18 mouse cellular contexts compared by ENCODE assay signal in genomic region chr11:3471448-3471850, GRCm38 (mm10). TPM values are rescaled to one million over a fixed set of nuclear protein-coding genes. Genes with fewer than 3 reads are reported as not detected.
A peak's percentile ranks its signal among the peaks of the same experiment; 100 is the strongest.
DNase-seq lines count a peak whose midpoint lies in the region; ATAC-seq lines count a peak whose summit lies in the region.
"Had no signal": no experiment of that assay in that cellular context is flagged by ENCODE, and none has a peak within 500 bp of the region (broad histone marks: within the 10 kb centered on the region; RNA-seq: fewer than 3 reads in every experiment).

No protein-coding gene starts in this region.

- H3K4me2 ChIP-seq in lung, embryonic 16.5 days (ENCODE audit: low read depth, low read length), result no peak overlapping the region
- H3K4me2 ChIP-seq: embryonic facial prominence, embryonic 12.5 days; midbrain, embryonic 13.5 days had no signal

- no peak overlapping the region for H3K27ac ChIP-seq in lung, embryonic 16.5 days (ENCODE audit: low read length)
- H3K27ac ChIP-seq: embryonic facial prominence, embryonic 12.5 days; midbrain, embryonic 13.5 days had no signal

- H3K4me1 ChIP-seq in lung, embryonic 16.5 days (replicated peaks; ENCODE audit: control insufficient read depth, insufficient read depth, low read length), result no peaks in the 10 kb centered on the region; the same call in 1 of the 2 replicates
- H3K4me1 ChIP-seq: embryonic facial prominence, embryonic 12.5 days; midbrain, embryonic 13.5 days had no signal

- no peaks in the 10 kb centered on the region for H3K36me3 ChIP-seq in lung, embryonic 16.5 days (ENCODE audit: control insufficient read depth, insufficient read depth, low read length)
- H3K36me3 ChIP-seq: embryonic facial prominence, embryonic 12.5 days; G1E; midbrain, embryonic 13.5 days had no signal

- H3K4me3 ChIP-seq in lung, embryonic 16.5 days (ENCODE audit: low read length), result no peak overlapping the region
- H3K4me3 ChIP-seq: embryonic facial prominence, embryonic 12.5 days; midbrain, embryonic 13.5 days had no signal

- DNase-seq in lung, postnatal 4 days, result no peak
- DNase-seq in kidney, adult 9 months, result peak; percentile 76
- peak; percentile 50 for DNase-seq in large intestine, adult 2 months (ENCODE audit: low read depth, low spot score)
- DNase-seq in layer of hippocampus, adult 8-10 months (ENCODE audit: low spot score in 2 of 2), result no peak
- DNase-seq in cerebellum, postnatal 25 days, result no peak
- no peak for DNase-seq in right cerebral cortex, adult 2 months (ENCODE audit: low spot score in 2 of 2)
- DNase-seq: adrenal gland, postnatal 36 days; cerebellum, postnatal 36 days; heart, adult 11 months; heart, postnatal 10 days; lung, postnatal 36 days; right cerebral cortex, postnatal 4 days; thymus, postnatal 36 days had no signal

- no peak for ATAC-seq in lung, embryonic 16.5 days (ENCODE audit: low read depth)
- ATAC-seq: inflammation-experienced regulatory T-cells, adult 6 months; midbrain, embryonic 13.5 days had no signal

- peak overlapping the region; percentile 15; the same call in 1 of the 2 replicates for H3K9ac ChIP-seq in lung, embryonic 16.5 days (ENCODE audit: low read length)
- H3K9ac ChIP-seq: embryonic facial prominence, embryonic 12.5 days; midbrain, embryonic 13.5 days had no signal

- H3K27me3 ChIP-seq in lung, embryonic 16.5 days (ENCODE audit: control insufficient read depth, insufficient read depth, low read depth, low read length), result no peaks in the 10 kb centered on the region
- H3K27me3 ChIP-seq: embryonic facial prominence, embryonic 12.5 days; midbrain, embryonic 13.5 days had no signal

- no peaks in the 10 kb centered on the region for H3K9me3 ChIP-seq in lung, embryonic 16.5 days (ENCODE audit: control insufficient read depth, low read length)
- H3K9me3 ChIP-seq: embryonic facial prominence, embryonic 12.5 days; G1E; midbrain, embryonic 13.5 days had no signal

- 37% methylated on average over 11 of the region's 11 CpGs for WGBS in lung, embryonic 16.5 days
- 15% methylated on average over 11 of the region's 11 CpGs for WGBS in large intestine, adult 2 months

RNA-seq across cellular contexts. Expression of gene Pla2g3, which starts 16.6 kb away (rescaled TPM):
- 0.38 and 0.52 TPM in 2 replicates for polyA plus RNA-seq in lung, embryonic 16.5 days (2015; fragmentation: Nextera tagmentation; extraction: Ambion mirVana)
- polyA plus RNA-seq in large intestine, adult 2 months (2012; rRNA removed), result 0.87 and 1.2 TPM in 2 replicates
- total RNA-seq in layer of hippocampus, adult 8-10 months (2022), result 1 to 10 TPM in 3 of 4 experiments, under 1 TPM in 1; 0.99 to 1.7 (median 1.5) TPM
- polyA plus RNA-seq: G1E had no signal

RNA-seq across cellular contexts. Expression of gene Rnf185, which starts 19.3 kb away (rescaled TPM):
- 31.2 and 32.8 TPM in 2 replicates for polyA plus RNA-seq in lung, embryonic 16.5 days (2015; fragmentation: Nextera tagmentation; extraction: Ambion mirVana)
- 34.3 and 34.4 TPM in 2 replicates for polyA plus RNA-seq in large intestine, adult 2 months (2012; rRNA removed)
- total RNA-seq in layer of hippocampus, adult 8-10 months (2022), result 10 to 100 TPM; 26.4 to 31.9 (median 30.0) TPM

RNA-seq across cellular contexts. Expression of gene Inpp5j, which starts 33.2 kb away (rescaled TPM):
- 1.6 and 1.7 TPM in 2 replicates for polyA plus RNA-seq in lung, embryonic 16.5 days (2015; fragmentation: Nextera tagmentation; extraction: Ambion mirVana)
- polyA plus RNA-seq in large intestine, adult 2 months (2012; rRNA removed), result 28.4 and 33.6 TPM in 2 replicates
- 10 to 100 TPM; 67.5 to 75.8 (median 73.6) TPM for total RNA-seq in layer of hippocampus, adult 8-10 months (2022)
- polyA plus RNA-seq: G1E; inflammation-experienced regulatory T-cells, adult 6 months had no signal

RNA-seq across cellular contexts. Expression of gene Selenom, which starts 43.0 kb away (rescaled TPM):
- polyA plus RNA-seq in lung, embryonic 16.5 days (2015; fragmentation: Nextera tagmentation; extraction: Ambion mirVana), result 110 and 116 TPM in 2 replicates
- polyA plus RNA-seq in large intestine, adult 2 months (2012; rRNA removed), result 182 and 262 TPM in 2 replicates
- 100 to 1,000 TPM; 161 to 198 (median 177) TPM for total RNA-seq in layer of hippocampus, adult 8-10 months (2022)
- total RNA-seq: G1E had no signal
- polyA plus RNA-seq: G1E had no signal

Comparison
In these comparisons a context has a peak if more than half of its experiments do, and no peak if none do; other contexts are left out.
1. DNase-seq: peak in kidney, adult 9 months (single experiment) and large intestine, adult 2 months (single experiment); none in lung, postnatal 4 days (0 of 2), layer of hippocampus, adult 8-10 months (0 of 2), cerebellum, postnatal 25 days (0 of 2) and right cerebral cortex, adult 2 months (0 of 2).
2. RNA of gene Inpp5j, which starts 33.2 kb away (polyA plus RNA-seq): 28.4 to 33.6 TPM in large intestine, adult 2 months; 1.6 to 1.7 TPM in lung, embryonic 16.5 days; every median in the first group is over 10 times any median in the second.